Mouse (Mus musculus): Measurements from ENCODE around the gene Map1b.

DNA sequence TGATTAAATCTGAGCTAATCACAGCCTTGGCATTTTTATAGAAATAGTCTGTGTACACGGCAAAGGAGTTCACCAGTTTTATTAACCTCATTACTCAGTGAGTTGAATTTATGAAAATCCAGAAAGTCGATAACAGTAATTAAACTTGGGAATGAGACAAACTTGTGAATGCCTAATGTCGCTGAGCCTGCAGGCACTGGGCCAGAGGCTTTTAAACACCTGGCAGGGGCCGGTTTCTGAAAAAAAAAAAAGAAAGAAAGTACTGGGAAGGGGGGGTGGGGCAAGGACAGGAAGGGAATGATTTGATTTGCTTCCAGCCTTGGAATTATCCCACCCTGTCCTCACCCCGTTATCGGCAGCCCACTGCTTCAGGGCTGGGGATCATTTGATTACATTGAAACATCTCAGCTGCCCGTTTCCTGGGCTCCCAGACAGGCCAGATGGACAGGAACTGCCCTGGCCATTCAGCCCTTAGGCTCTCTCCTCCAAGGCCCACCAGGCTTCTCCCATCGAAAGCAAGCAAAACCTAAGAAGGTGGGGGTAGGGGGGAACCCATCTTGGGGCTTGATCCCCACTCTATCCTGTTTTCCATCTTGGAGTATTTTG is 21.7 kb upstream of the Map1b start:
- TF ChIP-seq CTCF (IDR thresholded peaks at IDR 0.05) (no peak), EP300 (IDR thresholded peaks at IDR 0.05) (no peak)

All from lung, postnatal 0 days (tissue).